Mouse (Mus musculus): Measurements from ENCODE around the gene Kit.
A peak's percentile ranks its signal among the peaks of the same experiment; 100 is the strongest.

Kit gene

DNA sequence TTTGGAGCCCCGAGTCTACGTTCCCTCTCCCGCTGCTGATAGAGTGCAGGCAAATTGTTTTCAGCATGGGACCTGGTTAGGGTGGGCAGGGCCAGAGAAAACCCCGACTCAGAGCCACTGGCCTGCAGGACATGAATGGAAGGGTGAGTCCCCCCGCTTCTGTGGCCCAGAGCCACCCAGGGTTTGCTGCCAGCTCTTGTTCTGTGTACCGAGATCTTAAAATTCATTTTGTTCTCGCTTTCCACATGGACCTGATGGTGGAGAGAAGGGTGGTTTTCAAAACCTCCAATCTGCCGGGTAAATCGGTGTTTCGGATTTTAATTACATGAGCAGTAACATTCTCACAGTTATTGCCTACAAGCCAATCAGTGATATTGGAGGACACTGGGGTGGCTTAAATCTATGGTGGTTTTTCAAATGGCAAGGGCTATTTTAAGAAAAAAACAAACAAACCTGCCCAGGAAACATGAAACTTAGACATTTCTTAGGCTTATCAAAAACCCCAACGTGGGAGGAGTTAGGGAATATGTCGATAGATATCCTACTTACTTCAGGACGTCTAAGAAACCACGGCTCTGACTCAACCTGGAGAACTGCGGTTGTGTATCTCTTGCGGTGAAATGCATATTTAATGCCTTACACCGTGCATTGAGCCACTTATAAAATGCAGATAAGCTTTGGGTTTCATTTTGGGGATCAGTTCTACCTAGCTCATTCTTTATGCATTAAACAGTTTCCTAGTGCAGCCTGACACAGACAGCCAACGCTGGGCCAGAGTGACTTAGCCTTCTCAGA is 58.3 kb downstream of the Kit start:
- DNase-seq (ENCODE audit: low spot score in 2 of 2) = no peak

DNA sequence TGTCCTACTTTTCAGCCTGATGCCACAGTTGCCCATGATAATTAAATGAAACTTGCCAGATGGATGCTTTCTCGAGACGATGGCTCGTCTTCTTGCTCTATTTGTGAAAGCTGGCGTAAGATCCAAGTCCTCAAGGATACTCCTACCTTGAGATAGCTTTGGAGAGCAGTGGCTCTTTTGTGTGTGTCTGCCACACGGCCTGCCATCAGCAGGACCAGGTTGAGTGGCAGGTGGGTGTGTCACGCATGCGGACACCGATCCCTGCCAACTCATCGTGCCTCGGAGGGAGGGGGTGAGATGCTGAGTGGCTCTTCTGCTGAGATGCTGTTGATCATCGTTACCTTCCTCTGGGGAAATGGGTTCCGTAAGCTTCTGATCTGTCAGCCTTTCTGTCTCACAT is 60.7 kb downstream of the Kit start:
- peak; percentile 29 to 39 for DNase-seq (ENCODE audit: low spot score in 2 of 2)

DNA sequence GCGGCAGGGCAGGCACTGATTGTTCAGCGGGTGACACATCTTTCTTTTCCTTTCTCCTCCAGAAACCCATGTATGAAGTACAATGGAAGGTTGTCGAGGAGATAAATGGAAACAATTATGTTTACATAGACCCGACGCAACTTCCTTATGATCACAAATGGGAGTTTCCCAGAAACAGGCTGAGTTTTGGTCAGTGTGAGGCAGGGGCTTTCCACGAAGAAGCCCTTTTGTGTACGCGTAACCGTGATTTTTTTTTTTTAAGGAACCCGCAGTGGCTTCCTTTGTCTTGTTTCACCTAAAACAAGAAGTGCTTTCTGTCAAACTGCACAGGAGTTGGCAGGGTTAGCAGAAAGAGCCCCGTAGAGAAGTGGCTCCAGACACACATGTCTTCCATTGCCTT is 65.9 kb downstream of the Kit start:
- DNase-seq (ENCODE audit: low spot score in 2 of 2) = no peak

DNA sequence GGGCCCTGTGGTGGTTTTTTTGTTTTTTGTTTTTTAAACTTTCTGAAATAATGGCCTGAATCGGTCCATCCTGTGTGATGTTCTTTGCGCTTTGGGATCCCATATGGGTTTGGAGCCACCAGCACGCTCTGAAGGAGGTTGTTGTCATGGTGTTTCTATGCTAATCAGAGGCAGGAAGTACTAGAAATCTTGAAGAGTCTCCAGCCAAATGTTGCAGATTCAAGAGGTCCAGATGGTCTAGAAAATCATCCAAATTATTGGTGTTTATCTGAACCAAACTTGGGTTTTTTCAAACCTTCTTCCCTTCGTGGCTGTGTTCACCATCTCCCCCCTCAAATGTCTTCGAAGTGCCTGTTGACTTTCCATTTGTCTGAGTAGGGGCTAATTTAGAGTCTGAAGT is 72.3 kb downstream of the Kit start:
- peak in 1 of 2 experiments; percentile 20 for DNase-seq (ENCODE audit: low spot score in 2 of 2)

DNA sequence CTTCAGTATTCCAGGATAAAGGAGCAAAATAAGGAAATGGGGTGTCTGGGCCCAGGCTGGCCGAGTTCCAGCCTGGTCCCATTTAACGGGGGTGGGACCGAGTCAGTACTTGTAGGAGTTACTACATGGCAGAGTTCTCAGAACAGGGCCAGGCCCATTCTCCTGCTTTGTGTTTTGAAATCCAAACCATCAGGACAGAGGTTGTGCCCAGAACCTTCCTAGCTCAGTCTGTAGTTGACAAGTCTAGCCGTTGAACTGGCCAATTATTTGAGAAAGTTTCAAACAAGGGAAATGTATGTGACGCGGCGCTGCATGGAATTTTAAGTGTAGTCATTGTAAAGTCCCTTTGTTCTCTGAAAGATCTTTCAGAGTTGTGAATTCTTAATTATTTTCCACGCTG is 75.8 kb downstream of the Kit start:
- no peak for DNase-seq (ENCODE audit: low spot score in 2 of 2)

DNA sequence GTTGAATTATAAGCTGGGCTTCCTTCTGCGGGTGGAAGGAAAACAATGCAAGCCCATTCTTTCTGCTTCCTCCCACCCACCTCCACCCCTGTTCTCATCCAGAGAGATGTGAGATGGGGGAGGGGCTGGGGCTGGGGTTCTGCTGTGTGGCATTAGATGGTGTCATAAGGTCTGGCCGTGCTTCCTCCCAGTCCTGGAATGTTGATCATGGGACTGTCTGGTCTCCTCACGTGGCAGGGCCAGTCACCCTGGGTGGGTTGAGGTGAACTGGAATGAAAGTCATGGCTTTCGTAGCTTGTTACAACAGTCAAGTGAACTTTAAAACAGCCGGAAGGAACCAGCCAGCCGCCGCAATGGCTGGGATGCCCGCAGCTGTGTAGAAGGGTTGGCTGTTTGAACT is 78.7 kb downstream of the Kit start:
- no peak for DNase-seq (ENCODE audit: low spot score in 2 of 2)

DNA sequence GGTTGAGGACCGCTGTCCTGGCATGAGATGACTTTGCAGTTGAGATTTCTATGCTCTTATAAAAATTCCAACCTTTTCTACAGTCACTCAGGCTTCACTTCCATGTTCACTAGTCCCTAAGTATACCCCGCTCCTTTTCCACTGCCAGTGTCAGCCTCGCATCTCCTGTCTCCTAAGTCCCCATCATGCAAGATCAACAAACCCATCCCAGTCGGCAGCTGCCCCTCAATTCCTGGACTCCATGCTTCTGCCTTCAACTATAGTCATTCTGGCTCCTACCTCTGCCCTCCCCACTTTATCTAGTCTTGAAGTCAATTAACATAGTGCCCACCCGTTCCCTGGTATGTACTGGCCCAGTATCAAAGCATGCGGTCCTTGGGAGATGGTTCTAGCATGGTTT is 83.9 kb downstream of the Kit start:
- no peak for DNase-seq (ENCODE audit: low spot score in 2 of 2)

DNA sequence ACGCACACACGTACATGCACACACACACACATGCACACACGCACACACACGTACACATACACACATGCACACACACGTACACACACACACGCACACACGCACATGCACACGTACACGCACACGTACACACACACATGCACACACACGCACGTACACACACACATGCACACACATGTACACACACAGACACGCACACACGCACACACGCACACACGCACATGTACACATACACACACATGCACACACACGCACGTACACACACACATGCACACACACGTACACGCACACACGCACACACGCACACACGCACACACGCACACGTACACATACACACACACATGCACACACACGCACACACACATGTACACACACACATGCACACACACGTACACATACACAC is 85.6 kb downstream of the Kit start:
- no peak for DNase-seq (ENCODE audit: low spot score in 2 of 2)

DNA sequence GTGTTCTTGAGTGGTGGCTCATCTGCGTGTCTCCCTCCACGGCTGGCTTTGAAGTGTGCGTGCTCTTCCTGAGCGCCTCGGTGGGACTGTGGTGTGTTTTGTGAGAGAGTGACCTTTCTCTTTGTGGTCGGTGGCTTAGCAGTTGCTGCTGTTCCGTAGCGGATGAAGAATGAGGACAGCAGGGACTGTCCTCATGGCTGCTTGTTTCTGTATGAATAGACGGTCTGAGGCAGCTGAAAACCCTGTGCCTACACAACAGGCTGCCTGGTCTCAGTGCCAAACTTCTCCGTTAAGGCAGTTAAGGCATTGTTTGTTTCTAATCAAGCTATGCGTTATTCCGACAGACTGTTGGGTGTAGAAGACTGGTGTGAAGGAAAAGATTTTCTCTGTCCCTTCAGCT is 87.8 kb downstream of the Kit start:
- DNase-seq (ENCODE audit: low spot score in 2 of 2) = no peak

DNA sequence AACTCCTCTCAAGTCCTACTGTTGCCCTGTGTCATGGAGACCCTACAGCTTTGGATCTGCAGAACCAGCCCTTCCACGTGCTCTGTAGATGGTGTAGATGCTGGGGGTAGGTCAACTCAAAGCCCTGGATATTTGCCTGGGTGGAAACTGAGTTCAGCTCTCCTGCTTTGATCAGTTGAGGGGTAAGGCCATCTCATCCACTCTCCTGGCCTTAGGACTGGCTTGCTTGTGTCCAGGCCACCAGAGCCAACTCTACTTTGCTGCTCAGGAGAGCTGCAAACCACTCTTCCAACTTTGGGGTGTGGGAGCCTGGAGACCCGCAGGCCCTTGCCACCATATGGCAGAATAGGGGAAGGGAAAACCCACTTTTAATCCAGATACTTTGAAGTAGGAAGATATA is 89.1 kb downstream of the Kit start:
- no peak for DNase-seq (ENCODE audit: low spot score in 2 of 2)

DNA sequence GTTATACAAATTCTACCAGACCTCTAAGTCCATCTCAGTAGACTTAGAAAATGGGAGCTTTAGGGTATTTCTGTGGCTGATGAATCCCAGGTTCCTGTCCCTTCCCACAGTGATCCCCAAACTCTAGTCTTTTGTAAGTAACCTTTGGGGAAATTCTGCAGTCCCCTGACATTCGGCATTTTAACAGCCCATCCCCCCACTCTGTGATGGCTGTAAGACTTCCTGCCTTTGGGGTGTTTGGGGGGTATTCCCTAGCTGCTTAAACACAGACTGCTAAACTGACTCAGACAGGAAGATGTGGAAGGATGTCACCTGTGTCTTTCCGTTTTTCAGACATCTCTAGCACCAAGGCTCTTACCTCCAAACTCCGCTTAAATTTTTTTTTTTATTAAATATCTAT is 92.4 kb downstream of the Kit start:
- DNase-seq (ENCODE audit: low spot score in 2 of 2) = no peak

DNA sequence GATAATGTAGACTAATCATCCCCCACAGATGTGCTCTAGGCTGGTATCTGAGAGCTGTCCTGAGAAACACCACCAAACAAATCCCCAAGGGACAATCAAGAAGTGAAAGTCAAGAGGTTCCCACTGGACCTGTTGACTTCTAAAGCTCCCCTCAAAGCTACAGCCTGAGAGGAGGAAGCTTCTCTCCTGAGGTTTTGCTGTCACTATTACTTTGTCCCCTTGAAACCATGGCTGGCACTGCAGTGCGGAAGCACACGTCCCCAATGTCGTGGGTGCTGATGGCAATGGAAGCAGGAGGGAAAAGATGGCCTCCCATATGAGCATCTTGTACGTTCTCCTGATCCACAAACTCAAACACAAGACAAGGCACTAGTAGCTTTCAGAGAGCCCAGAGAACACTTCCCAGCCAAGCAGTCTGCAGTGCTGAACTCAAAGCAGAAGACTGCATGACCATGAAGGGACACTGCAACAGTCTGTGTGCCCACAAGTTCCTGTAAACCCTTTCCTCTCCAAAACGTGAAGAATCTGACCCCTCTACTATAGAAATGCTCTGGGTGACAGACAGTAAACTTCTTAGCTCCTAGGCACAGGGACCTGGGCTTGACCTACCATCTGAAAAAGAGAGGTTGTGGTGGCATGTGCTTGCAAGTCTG is 96.5 kb downstream of the Kit start:
- DNase-seq (ENCODE audit: low spot score in 2 of 2) = no peak

DNA sequence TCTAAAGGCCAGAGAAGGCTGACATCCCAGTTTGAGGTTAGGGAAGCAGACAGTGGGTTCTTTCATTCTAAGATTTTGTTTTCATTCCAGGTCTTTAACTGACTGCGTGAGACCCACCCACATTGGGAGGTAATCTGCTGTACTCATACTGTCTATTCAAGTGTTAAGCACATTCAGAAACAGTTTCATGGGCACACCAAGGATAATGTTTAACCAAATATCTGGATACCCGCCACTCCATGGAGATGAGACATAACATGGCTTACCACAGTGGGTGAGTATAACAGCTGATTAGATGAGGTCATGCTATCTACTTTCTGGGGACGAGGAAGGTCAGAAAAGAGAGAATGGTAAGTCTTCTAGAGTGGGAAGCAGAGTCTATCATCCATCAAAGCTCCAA is 101.3 kb downstream of the Kit start:
- no peak for DNase-seq (ENCODE audit: low spot score in 2 of 2)

DNA sequence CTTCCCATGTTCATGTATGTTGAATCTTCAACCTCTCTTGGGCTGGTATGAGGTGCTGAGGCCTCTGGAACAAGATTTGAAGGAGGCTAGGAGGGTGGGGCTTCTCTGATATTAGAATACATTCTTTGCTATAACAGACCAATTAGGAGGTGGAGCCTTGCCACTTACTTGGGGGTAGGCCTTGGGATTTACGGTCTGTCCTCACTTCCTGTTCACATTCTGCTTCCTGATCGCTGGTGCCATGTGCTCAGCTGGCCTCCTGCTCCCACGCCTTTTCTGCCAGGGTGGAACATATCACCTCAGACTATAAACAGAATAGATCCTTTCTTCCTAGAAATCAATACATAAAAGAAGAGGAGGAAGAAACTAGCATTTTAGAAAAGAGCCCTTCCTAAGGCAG is 105.2 kb downstream of the Kit start:
- no peak for DNase-seq (ENCODE audit: low spot score in 2 of 2)

DNA sequence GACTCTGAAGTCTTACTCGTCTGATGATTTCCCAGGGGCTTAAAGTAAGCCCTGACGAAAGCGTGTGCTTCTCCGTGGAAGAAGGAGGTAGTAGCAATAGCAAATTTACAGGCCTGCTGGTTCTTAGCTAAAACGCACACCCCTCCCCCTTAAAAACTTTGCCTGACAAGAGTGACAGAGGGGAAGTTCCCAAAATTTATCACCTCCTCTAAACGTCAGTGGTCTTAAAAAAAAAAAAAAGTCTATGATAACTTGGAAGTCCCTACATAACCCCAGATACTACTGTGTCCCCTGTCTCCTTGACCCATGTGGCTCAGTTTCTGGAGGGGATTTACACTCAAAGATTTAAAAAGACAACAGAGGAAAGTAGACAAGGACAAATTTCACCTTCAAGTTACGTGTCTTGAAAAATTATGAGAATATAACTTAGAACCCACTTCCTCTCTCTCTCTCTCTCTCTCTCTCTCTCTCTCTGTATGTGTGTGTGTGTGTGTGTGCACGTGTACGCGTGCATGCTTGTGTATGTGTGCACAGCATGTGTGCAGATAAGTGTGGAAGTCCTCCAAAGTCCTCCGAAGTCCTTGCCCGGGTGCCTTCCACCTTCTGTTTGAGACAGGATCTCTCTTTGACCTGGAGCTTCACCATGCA is 120.6 kb downstream of the Kit start:
- no peak for DNase-seq (ENCODE audit: low spot score in 2 of 2)

DNA sequence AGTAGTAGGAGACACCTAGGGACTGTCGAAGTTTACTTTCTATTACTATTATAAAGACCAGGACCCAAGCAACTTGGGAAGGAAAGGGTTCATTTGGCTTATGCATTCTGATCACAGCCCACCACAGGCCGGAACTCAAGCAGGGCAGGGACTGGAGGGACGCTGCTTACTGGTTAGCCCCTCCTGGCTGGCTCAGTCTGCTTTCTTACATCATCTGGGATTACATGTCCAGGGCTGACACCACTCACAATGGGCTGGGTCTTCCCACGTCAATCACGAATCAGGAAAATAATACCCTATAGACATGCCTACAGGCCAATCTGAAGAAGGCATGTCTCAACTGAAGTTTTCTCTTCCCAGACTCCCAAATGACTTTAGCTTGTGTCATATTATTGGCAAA is 122.2 kb downstream of the Kit start:
- no peak for DNase-seq (ENCODE audit: low spot score in 2 of 2)

DNA sequence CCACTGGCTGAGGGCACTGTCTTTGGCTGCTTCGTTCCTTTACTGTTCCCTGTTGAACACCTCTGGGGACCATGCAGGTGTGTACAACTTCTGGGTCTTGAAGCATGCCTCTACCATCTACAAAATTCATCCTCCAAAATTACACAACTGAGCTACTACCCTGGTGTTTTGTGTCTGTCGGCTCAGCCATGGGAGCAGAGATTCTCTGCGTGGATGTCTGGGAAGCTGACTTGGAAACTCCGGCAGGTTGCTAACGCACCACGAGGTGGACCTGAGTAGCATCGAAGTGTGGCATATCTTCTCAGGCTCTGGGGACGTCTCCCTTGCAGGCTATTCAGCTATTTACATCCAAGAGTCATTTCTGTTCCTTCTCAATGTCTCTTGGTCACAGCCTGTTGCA is 123.8 kb downstream of the Kit start:
- no peak for DNase-seq (ENCODE audit: low spot score in 2 of 2)

DNA sequence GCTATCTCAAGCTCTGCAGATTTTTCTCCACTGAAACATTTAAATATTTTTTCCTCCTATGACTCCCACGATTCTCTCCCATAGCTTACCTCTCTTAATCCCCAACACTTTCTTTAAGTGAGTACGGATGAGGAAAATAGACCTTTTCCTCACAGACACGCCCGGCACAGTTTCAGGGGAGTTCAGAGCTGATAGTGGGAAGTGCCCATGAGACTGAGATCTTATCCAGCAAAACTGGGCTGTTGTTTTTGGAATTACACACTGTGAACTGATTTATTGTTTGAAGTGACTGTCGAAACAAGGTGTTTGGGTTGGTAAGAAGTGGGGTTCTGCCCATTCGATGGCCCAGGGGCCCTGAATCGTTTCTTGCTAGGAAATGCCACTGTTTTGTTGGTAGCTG is 124.4 kb downstream of the Kit start:
- no peak for DNase-seq (ENCODE audit: low spot score in 2 of 2)

DNA sequence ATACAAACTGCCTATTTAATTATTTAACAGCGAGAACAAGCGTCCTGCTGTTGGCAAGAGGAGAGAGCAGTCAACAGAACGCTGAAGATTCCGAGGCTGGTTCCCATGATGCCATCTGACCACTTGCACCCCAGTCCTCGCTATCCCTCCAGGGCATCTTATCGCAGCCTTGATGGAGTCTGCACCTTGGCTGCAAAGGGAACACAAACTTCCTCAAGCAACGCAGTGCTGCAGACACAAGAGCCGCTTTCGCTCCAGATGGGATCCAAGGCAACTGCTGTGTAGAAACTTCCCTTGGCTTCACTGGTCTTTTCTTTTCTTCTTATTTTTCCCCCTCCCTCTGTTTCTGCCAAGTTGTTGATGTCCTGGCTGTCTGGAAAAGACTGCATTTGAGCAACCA is 124.8 kb downstream of the Kit start:
- no peak for DNase-seq (ENCODE audit: low spot score in 2 of 2)

DNA sequence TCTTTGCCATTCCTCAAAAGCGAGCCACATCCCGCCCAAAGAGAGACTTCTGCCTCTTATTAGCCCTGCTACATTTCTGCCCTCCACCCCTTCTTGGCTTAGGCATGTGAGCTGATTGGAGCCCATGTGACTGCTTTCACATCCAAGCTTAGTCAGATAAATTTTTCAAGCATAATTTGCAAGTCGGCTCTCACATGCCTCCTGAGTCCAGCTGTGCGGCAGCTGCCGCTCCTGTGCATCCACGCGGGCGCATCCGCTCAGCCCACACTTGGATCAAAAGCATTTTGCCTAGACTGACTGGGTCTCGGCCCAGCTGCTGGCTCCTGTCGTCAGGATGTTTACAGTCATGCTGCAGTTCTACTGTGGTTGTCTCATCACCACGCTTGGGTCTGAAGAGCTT is 126.9 kb downstream of the Kit start:
- DNase-seq (ENCODE audit: low spot score in 2 of 2) = peak in 1 of 2 experiments; percentile 4

DNA sequence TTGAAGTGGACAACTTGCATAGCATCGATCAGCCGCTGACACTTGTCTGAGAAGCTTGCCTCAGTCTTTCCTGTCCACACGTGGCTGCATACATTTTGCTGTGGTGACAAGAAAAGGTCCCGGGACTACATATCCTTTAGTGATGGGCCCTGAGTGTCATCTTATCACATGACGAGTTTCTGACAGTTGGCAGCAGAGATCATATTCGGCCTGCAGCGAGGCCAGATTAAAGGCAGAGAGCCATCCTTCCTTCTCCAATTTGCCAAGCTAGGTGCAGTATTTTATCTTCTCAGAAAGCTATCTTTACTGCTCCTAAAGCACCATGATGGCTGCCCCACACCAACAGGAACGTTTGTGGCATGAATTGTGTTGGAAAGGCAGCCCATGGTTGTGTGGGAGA is 127.4 kb downstream of the Kit start:
- DNase-seq (ENCODE audit: low spot score in 2 of 2) = no peak

DNA sequence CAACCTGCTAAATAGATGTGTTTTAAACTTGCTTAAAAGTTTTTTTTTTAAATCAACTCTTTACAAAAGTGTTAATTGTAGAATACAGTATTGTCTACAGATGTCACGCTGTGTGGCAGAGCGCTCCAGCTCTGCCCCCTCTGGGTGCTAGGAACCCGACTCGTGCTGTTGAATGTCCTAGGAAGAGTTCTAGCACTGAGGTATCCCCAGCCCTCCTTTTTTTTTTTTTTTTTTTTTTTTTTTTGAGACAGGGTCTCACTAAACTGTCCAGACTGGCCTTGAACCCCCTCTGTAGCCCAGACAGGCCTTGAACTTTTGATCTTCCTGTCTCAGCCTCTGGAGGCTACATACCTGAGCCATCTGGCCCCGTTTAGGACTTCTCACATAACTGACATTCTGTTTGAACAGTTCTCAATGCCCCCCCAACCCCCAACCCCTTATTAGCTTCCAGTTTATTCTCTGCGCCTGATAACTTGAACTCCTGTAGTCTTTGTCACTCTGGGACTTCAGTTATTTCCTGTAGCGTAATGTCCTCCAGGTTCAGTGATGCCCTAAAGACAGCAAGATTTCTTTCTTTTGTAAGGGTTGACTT is 130.0 kb downstream of the Kit start:
- DNase-seq (ENCODE audit: low spot score in 2 of 2) = no peak

DNA sequence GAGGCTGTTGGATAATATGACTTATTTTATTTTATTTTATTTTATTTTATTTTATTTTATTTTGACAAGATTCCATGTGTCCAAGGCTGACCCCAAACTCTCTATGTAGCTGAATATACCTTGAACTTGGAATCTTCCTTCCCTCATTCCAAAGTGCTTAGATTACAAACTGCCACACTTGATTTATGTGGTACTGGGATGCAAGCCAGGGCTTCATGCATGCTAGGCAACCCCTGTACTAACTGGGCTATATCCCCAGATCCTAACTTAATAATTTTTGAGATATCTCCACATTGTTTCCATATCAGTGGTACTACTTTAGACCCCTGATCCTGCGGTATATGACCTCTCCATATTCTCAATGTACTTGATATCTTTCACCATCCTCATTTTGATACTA is 130.7 kb downstream of the Kit start:
- no peak for DNase-seq (ENCODE audit: low spot score in 2 of 2)
